Mouse (Mus musculus): Measurements from ENCODE around the gene Arid5b. TPM values are rescaled to one million over a fixed set of nuclear protein-coding genes. Genes with fewer than 3 reads are reported as not detected.

Gene Arid5b
- polyA plus RNA-seq (2015; fragmentation: Nextera tagmentation; extraction: Ambion mirVana): 8.9 and 10.7 TPM in 2 replicates

GRCm38 (mm10) chr10:68278632-68279361, at the start of gene Arid5b:
Arid5b (minus strand) TSS chr10:68278740.
- DNase-seq (ENCODE audit: low spot score): peak; percentile 61

GRCm38 (mm10) chr10:68325378-68325777, 46.8 kb upstream of the Arid5b start:
- DNase-seq (ENCODE audit: low spot score): no peak

- no peak for DNase-seq (ENCODE audit: low spot score)
Measured at GRCm38 (mm10) chr10:68324061-68324460, 45.5 kb upstream of the Arid5b start.

GRCm38 (mm10) chr10:68323167-68323566, 44.6 kb upstream of the Arid5b start:
- DNase-seq (ENCODE audit: low spot score): no peak

- no peak for DNase-seq (ENCODE audit: low spot score)
Measured at GRCm38 (mm10) chr10:68320986-68321385, 42.4 kb upstream of the Arid5b start.

- no peak for DNase-seq (ENCODE audit: low spot score)
Measured at GRCm38 (mm10) chr10:68320496-68320895, 42.0 kb upstream of the Arid5b start.

- DNase-seq (ENCODE audit: low spot score): no peak
Measured at GRCm38 (mm10) chr10:68319438-68319837, 40.9 kb upstream of the Arid5b start.

GRCm38 (mm10) chr10:68318438-68318979, 40.0 kb upstream of the Arid5b start:
- no peak for DNase-seq (ENCODE audit: low spot score)

- DNase-seq (ENCODE audit: low spot score): no peak
Measured at GRCm38 (mm10) chr10:68312734-68313133, 34.2 kb upstream of the Arid5b start.

GRCm38 (mm10) chr10:68301013-68301412, 22.5 kb upstream of the Arid5b start:
- DNase-seq (ENCODE audit: low spot score): no peak

- no peak for DNase-seq (ENCODE audit: low spot score)
Measured at GRCm38 (mm10) chr10:68289465-68289864, 10.9 kb upstream of the Arid5b start.

- DNase-seq (ENCODE audit: low spot score): peak; percentile 82
Measured at GRCm38 (mm10) chr10:68282466-68283391, 4.2 kb upstream of the Arid5b start.

- no peak for DNase-seq (ENCODE audit: low spot score)
Measured at GRCm38 (mm10) chr10:68281775-68282106, 3.2 kb upstream of the Arid5b start.

GRCm38 (mm10) chr10:68281076-68281774, 2.7 kb upstream of the Arid5b start:
- DNase-seq (ENCODE audit: low spot score): no peak

- peak; percentile 51 for DNase-seq (ENCODE audit: low spot score)
Measured at GRCm38 (mm10) chr10:68279516-68280501, 1.3 kb upstream of the Arid5b start.

- peak; percentile 67 for DNase-seq (ENCODE audit: low spot score)
Measured at GRCm38 (mm10) chr10:68277671-68278151, 829 bp downstream of the Arid5b start.

- peak; percentile 70 for DNase-seq (ENCODE audit: low spot score)
Measured at GRCm38 (mm10) chr10:68276976-68277441, 1.5 kb downstream of the Arid5b start.

- peak; percentile 86 for DNase-seq (ENCODE audit: low spot score)
Measured at GRCm38 (mm10) chr10:68276350-68276975, 2.1 kb downstream of the Arid5b start.

All from thymus, postnatal 0 days (tissue).